Mouse (Mus musculus) frontal cortex, adult 2 months (tissue): Measurements from ENCODE around the gene Ly9. TPM values are rescaled to one million over a fixed set of nuclear protein-coding genes. Genes with fewer than 3 reads are reported as not detected.

Source experiments
- polyA plus RNA-seq: library from polyadenylated mRNA; depleted of rRNA; stranded (reverse); fragments of >200 nt; gene quantifications from 2 replicates; pipeline ENCODE4 v1.2.3, GENCODE M21; 2012; rRNA removed

Gene Ly9
- polyA plus RNA-seq, 1 experiment = 0.32 TPM

Other genes starting within 250 kb of the Ly9 start
- gene Klhdc9, start 246.6 kb downstream of the Ly9 start, polyA plus RNA-seq = 7.9 and 9.0 TPM in 2 replicates
- 2.6 and 3.1 TPM in 2 replicates for gene Nectin4, start 237.3 kb downstream of the Ly9 start, polyA plus RNA-seq
- gene Arhgap30, start 218.5 kb downstream of the Ly9 start, polyA plus RNA-seq = 1.4 and 1.8 TPM in 2 replicates
- gene Usf1, start 196.1 kb downstream of the Ly9 start, polyA plus RNA-seq = 105 and 119 TPM in 2 replicates
- gene Tstd1, start 188.5 kb downstream of the Ly9 start, polyA plus RNA-seq = 4.1 and 5.0 TPM in 2 replicates
- 8.6 and 9.5 TPM in 2 replicates for gene F11r, start 169.9 kb downstream of the Ly9 start, polyA plus RNA-seq
- 6.4 and 7.3 TPM in 2 replicates for gene Alyref2, start 103.9 kb downstream of the Ly9 start, polyA plus RNA-seq
- gene Itln1, start 72.1 kb downstream of the Ly9 start, polyA plus RNA-seq = not detected in 2 replicates
- 0.04 TPM in 1 of 2 replicates, not detected in the other for gene Cd244a, start 48.2 kb downstream of the Ly9 start, polyA plus RNA-seq
- gene Slamf7, start 45.6 kb upstream of the Ly9 start, polyA plus RNA-seq = 0.06 and 0.17 TPM in 2 replicates
- gene Cd48, start 74.6 kb upstream of the Ly9 start, polyA plus RNA-seq = 1.6 and 1.9 TPM in 2 replicates
- 0.19 and 0.22 TPM in 2 replicates for gene Slamf1, start 159.7 kb upstream of the Ly9 start, polyA plus RNA-seq
- gene Cd84, start 232.3 kb upstream of the Ly9 start, polyA plus RNA-seq = 1.7 and 3.4 TPM in 2 replicates